Mouse (Mus musculus) megakaryocyte, embryonic 14.5 days (primary cell): ENCODE measurements around the gene Gm42791.

ENCODE experiments used
- FLI1 ChIP-seq: IDR thresholded peaks from 2 replicates; pipeline ENCODE4 v1.6.1; 2012; ENCODE audit warnings: low read length, inconsistent platforms, mixed read lengths
- GATA1 ChIP-seq: IDR thresholded peaks from 3 replicates; pipeline ENCODE4 v1.6.1; 2012; ENCODE audit warnings: mixed read lengths, low read length, inconsistent platforms, borderline replicate concordance

DNA sequence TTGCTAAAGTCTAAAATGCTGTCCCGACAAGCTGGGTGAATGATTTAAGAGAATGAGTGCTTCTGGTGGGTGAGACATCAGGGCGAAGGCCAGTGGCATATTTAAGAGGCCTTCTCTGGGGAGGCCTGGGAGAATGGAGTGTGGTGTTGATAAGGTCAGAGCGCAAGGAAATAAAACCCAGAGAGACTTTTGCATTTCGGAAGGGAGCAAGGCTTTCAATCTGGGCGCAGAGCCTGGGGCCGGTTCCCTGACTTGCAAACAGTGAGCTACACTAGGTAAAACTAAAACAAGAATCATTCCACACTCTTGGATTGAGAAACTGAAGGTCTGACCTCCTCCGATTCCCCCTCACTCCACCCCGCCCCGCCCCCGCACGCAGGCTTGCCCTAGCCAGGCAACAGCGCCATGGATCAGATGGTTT, 4.0 kb downstream of the Gm42791 start:
- TF ChIP-seq GATA1, result no peak
- TF ChIP-seq FLI1, result no peak
